Mouse (Mus musculus) layer of hippocampus, adult 18-20 months (tissue): ENCODE results near the gene Vps35l. TPM values are rescaled to one million over a fixed set of nuclear protein-coding genes. Genes with fewer than 3 reads are reported as not detected.

Source experiments
- DNase-seq, 2 experiments: peaks; one replicate each; pipeline ENCODE4 v3.0.0; 2022; ENCODE audit warnings: low spot score in 2 of 2
- total RNA-seq, 2 experiments: library from RNA; stranded (reverse); gene quantifications; 2 replicates each; pipeline ENCODE4 v1.2.3; 2021

Gene Vps35l
- total RNA-seq, 2 experiments from 2014 or later = 58.3 to 62.8 TPM

DNA sequence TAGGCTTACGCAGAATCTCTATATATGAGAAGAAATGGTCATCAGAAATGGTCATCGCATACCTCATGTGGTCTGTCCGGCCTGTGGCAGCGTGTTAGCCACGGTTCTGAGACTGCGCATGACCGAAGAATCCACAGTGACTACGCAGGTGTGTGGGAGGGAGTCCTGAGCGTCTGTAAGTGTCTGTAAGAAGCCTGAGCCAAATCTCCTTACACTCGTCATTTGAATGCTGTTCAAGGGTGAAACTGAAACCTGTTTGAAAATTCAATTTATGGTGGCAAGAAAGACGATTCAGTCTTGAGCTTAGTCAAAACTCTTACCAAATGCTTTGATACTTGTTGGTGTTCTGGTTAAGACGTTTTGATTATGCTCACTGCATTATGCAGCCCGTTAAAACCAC is 6.8 kb upstream of the Vps35l start:
- DNase-seq = no peak

DNA sequence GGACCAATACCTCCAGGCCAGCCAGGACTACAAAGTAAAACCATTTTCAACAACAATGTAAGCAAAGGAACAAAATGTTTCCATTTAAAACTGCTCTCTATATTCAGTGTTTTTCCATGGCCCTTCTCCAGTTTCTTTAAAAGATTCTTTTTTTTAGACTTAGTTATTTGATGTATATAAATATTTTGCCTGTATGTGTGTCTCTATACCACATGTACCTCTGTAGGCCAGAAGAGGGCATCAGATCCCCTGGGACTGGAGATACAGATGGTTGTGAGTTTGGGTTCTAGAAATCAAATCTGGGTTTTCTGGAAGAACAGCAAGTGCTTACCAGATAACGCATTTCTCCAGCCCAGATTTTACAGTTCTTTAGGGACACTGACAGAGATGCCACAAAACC is 1.3 kb upstream of the Vps35l start:
- DNase-seq = peak in 1 of 2 experiments; percentile 22

DNA sequence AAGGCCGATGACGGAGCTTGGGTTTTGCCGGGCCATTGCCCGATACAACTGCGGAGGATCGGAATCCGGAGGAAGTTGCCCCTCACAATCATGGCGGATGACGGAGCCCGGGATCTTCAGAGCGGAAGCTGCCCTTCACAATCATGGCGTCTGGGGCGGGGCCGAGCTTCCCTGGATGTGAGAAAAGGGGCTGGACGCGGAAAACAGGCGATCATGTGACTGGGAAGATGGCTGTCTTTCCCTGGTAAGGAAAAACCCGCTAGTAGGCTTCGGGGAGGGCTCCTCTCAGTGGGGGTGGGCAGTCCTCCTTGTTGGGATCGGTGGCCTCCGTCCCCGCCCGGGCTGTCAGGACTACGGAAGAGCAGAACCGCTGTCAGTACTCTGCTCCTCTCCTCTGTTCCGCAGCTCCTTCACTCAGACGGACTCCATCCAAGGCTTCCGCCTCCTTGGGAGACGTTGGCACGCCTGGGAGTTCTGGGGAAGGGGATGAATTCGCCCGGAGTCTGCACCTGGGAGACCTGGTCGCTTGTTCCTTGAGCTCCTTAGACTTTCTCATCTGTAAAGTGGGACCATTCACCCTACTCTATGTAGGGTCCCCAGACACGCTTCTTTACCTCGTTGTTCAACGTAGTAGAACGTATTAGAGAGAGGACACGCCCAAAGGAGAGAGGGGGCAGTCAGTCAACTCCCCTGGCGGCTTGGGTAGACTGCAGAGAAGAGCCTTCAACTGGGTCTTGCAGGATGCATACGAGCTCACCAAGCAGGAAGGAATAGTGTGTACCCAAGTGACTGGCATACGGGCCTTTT is 709 bp downstream of the Vps35l start:
- DNase-seq = peak; percentile 92 to 96

DNA sequence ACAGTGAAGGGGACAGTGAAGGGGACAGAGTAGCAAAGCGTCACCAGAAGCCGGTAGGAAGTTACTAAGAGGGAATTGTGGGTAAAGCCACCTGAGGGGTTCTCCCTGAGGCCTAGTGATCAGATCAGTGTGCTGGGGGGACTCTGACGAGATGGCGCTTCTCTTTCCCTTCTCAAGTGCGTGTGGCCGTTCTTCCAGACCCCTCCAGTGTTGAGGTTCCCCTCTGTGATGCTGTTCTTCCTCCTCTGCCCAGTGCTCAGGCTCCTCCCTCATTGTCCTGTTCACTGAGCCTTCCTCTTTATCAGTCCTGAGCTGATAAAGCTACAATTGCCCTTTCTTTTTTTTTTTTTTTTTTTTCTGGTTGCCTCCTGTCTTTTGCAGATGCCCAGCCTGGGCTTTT is 2.3 kb downstream of the Vps35l start:
- no peak for DNase-seq

DNA sequence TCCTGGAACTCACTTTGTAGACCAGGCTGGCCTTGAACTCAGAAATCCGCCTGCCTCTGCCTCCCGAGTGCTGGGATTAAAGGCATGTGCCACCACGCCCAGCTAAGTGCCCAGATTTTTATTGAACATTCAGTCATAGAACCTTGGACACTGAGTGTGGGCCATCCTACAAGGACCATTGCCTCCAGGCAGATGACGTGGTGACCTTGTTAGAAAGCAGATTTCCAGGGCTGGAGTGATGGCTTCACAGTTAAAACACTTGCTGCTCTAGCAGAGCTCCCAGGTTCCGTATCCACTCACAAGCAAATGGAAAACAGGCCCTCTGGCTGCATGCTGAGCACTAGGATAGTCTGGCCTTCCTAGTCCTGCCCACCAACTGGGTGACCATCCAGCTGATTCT is 4.7 kb downstream of the Vps35l start:
- no peak for DNase-seq

DNA sequence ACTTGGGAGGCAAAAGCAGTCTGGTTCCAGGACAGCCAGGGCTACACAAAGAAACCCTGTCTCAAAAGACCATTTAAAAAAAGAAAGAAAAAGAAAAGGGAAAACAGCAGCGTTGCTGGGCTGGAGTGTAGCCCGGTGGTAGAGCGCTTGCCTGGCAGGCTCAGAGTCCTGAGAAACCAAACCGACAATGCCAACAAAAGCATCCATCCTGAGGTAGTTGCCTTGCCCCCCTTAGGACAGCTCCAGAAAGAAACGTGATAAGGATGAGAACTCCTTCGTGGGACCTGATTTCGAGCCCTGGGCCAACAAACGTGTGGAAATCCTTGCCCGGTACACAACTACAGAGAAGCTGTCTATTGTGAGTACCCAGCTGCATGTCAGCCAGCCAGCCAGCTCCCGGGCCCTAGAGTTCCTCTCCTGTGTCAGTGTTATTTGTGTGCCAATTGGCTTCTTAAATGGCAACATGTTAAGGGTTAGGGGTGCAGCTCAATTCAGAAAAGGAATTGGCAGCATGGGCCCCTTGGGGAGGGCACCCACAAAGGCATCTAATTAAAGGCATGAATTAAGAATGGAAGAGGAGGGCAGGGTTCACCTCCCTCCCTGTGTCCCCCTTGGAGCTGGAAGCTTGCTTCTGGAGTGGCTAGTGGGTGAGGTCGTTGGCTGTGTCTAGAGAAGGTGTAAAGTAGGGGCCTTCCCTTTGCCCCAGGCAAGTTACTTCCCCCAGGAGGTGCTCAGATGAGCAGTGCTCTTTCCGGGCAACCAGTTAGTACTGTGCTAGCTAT is 8.1 kb downstream of the Vps35l start:
- DNase-seq = peak in 1 of 2 experiments; percentile 55

DNA sequence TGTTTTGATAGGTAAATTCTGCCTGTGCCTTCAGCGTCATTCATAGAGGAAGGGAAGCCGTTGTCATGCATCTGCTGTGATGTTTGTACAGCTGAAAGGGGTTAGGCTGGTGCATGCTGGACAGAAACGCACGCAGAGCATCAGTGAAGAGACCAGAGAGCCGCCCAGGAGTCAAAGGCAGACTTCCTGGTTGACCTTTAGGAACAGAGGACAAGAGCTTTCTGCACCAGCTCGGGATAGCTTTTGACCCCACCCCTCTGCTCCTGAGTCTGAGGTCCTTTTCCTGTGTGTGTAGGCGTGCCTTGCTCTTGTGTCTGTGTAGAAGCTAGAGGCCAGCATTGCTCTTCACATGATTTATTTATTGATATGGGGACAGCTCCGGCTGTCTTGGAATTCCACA is 9.7 kb downstream of the Vps35l start:
- DNase-seq = no peak

DNA sequence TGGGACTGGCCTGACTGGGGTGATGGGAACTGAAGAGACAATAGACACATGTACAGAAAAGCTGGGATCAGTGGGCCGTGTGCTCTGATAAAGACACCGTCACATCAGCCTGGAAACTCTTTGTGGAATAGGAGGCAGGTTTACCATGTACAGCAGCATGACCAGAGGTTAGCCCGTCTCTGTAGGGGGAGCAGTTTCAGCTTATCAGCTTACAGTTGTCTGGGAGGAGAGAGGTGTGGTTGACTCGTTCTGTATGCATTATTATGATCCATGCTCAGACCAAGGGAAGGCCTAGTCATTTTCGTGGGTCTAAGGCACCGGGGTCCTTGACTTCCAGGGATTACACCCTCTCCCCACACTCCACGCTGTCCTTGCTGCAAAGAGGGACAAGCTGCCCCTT is 11.6 kb downstream of the Vps35l start:
- no peak for DNase-seq

DNA sequence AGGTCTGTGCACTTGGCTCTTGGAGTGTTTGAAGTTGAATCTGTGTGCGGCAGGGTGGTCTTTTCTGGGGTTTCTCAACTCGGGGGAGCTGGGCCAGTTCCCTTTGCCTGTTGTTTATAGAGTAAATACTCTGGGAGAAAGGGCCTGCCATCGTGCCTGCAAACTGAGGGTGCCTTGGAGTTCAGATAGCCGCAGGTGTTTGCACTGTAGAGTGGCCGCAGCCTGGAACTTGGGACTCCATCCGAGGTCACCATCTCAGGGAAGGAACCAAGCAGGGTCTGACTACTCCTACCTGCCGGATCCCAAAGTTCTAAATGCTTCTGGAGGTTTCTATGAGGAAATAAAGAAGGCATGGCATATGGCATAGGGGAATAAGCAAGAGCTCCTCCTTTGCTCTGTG is 15.7 kb downstream of the Vps35l start:
- no peak for DNase-seq

DNA sequence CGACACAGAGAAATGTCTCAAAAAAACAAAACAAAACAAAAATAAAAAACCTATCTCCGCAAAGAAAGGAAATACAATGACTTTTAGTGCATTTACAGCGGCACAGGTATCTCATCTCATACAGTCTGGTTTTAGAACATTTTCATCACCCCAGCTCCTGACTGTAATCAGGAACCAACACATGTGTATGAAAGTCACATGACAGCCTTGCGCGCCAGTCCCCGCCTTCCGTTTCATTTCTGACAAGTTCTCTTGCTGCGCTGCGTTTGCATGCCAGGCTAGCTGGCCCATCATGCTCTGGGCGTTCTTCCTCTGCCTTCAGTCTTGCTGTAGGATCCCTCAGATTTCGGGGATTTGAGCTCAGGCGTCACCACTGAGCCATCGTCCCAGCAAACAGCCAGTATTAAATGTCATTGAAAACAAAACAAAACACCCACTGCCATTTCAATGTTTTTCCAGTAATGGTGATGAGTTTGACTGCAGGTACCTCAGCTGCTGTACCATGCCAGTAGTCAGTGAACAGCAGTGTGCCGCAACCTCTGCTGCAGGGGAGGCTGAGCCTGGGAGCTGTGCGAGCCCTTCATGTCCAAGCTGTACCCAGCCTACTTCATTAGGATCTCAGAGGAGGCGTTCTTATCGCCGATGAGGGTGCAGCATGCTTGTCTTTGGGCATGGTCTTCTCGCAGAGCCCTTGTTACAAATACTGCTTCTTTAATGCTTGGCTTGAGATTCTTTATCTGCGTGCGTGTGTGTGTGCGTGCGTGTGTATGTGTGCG is 16.7 kb downstream of the Vps35l start:
- no peak for DNase-seq

DNA sequence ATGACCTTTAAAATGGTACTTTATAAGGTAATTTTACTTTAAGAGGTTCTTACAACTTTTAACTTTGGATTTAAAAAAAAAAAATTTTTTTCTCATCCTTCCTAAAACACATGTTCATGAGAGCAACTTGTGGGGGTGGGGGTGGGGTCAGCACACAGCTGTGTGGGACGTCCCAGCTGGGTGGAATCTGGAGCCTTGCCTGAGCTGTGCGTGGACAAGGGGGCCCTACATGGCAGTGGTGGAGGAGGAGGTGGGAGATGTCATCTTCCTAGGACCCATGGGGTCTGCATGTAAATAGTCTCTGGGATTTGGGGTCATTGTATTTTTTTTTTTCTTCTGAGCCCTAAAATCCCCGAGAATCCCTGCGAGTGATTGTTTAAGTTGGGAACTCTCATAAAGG is 18.3 kb downstream of the Vps35l start:
- DNase-seq = no peak

DNA sequence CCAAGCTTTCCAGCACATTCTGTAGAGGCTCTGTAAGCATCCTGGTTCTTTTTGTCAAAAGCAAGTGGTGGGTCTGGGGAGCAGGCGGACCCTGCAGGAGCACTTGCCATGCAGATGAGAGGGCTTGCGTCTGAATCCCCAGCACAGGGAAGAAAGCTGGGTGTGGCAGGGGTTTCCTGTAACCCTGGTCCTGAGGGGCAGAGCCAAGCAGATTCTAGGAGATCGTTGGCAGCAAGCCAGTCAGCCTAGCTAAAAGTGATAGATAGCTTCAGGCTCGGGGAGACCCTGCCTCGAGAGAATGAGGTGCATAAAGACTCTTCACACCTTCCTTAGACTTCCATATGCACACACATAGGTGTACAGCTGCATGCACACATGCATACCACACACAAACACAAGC is 19.3 kb downstream of the Vps35l start:
- DNase-seq = no peak

DNA sequence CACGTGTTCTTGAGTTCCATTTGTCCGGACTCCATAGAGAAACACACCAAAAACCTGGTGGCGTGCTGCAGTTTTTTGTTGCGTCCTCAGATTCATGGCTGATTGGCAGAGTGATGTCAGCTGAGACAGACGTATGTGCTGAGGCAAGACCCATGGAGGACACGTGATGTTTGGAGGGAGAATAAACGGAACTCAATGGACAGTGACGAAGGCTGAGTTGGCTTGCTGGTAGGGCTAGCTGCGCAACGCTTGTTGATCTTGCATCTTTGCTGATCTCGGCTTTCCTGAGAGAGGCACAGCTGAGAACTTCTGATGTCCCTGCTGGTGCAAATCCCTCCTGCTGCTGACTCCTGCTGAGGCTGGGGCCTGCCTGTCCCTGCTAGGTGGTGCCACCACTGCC is 23.9 kb downstream of the Vps35l start:
- no peak for DNase-seq

DNA sequence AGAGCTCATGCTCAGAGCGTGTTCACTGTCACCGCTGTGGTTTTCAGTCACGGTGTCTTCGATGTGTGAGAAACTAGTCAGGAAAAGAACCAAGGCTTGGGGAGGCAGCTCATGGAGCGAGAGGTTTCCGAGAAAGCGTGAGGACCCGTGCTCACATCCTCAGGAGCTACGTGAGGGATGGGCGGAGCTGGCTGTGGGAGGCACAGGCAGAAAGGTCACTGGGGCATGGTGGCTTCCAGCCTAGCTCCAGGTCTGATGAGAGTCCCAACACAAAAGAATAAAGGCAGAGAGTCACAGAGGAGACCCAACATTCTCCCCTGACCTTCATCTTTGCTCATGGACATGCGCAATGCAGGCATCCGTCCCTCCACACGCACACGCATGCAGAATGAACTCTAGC is 24.7 kb downstream of the Vps35l start:
- DNase-seq = no peak

DNA sequence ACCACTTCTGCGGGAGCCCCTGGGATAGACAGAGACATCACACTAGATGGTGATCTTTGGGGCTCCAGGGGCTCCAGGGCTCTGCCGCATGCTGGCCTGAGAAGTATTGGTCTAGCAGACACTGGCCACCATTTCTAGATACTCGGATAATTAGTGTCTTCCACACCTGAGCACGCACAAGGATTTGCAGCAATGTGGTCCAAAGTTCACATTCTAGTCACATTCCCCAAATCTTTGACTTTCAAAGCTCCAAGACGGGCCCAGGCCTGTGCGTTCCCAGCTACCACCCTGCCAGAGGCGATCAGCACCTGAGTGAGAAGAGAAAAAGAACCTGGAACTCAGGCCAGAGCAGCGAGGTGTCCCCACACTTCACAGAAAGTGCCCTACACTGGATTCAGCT is 25.6 kb downstream of the Vps35l start:
- DNase-seq = no peak

DNA sequence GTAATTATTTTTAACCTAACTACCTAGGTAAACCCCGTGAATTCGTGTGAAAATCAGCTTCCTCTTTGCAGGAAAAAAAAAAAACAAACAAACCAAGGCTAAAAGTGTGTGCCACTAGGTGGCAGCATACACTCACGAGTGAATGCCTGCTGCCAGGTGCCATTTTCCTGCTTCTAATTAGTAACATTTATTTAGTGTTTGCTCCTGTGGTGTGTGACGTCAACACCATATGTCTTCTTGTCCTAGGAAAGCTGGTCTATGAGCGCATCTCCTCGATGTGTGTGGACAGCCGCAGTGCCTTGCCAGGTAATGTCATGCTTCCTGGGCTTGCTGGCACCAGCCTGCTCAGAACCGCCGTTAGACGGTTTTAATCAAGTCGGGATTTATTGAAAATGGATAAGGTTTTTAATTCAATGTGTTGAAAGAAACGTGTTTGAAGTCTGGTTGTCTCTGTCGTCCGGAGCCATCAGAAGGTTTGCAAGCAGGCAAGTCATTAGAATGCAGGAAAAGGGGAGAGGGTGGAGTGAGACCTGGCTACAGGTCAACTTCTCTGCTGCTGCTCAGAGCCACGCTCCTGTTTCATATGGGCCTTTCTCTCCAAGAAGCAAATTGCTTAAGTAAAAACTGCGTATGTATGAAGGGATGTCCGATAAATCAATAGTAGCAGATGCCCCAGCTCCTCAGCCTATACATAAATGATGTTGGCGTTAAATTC is 26.2 kb downstream of the Vps35l start:
- DNase-seq = peak; percentile 67 to 88

DNA sequence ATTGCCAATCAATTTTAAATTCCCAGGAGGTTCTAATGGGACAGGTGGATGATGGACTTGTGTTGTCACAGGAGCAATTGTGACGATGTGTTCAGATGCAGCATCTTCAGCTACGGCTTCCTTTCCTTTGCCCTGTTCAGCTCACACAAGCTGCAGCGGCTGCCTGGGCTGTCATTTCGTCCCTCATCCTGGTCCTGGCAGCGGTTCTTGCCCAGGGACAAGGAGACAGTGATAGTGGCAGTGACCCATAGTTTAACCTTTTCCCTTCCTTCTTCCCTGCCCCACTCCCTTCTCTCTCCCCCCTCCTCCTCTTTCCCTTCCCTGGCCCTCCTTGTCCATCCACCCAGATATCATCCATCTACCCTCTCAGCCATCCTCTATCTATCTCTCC is 26.8 kb downstream of the Vps35l start:
- DNase-seq = no peak

DNA sequence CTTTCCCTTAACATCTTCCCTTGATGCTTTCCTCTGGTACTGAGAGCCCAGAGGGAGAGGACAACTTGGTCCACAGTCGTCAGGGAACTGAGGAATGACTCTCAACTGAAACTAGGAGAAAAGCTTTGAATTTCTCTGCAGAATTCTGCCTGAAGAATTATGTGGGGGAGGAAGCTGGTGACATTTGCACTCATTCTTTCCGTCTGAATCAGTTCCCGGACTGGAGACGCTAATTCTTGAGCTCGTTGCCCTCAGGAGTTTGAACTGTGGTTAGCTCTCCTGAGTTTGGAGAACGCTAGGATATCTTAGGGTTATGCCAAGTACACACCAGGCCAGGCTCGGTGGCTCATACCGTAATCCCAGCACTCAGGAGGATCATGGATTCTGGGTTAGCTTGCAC is 29.2 kb downstream of the Vps35l start:
- DNase-seq = no peak

DNA sequence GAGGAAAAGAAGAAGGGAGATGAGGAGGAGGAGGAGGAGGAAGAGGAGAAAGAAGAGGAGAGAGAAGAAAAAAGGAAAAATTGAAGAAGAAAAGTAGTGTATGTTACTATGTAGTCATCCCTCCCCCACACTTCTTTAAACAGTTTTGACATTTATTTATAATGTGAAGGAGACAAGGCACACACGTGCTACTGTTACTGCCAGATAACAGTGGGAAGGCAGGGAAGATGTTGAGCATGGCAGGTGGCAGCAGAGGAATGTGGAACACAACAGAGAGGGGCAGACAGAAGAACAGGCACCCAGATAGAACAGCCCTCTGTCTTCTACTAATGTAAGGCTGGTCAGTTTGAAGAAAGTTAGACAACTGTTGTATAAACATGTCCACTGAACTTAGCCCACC is 29.6 kb downstream of the Vps35l start:
- no peak for DNase-seq

DNA sequence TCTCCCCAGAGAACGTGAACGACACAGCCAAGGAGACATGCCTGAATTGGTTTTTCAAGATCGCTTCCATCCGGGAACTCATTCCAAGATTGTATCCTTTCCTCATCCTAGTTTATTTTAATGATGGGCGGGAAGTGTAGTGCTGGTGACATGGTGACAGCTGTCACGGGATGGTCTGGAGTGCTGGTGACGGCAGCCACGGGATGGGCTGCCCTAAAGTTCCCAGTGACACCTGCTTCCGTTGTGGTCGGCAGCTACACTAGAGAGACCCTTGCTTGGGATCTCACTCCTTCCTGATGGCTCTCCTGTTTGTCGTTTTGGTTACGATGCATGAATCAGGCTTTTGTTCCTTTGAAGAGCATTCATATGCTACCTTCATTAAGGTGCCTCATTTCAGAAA is 33.0 kb downstream of the Vps35l start:
- no peak for DNase-seq

DNA sequence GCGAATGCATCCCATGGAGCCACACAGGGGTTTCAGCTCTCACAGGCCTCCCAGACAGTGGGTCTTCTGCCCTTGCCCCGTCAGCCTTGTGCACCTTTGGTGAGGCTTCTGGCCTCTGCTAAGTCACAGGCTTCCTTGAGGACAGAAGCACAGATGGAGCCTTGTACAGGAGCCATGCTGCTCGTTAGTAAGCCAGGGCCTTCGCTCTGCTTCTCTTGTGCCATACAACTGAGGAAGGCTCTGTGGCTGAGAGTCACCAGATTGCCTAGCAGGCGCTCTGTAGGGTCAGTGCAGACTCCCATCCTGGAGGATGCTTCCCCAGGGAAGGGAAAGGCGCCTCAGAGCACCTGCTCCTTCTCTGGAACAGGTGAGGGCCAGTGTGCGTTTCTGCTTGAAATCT is 36.0 kb downstream of the Vps35l start:
- no peak for DNase-seq
